Mouse (Mus musculus): ENCODE results near the gene Sec63. TPM values are rescaled to one million over a fixed set of nuclear protein-coding genes. Genes with fewer than 3 reads are reported as not detected.

Gene Sec63
- polyA plus RNA-seq, 1 experiment from 2014 or later, result 22.7 TPM

DNA sequence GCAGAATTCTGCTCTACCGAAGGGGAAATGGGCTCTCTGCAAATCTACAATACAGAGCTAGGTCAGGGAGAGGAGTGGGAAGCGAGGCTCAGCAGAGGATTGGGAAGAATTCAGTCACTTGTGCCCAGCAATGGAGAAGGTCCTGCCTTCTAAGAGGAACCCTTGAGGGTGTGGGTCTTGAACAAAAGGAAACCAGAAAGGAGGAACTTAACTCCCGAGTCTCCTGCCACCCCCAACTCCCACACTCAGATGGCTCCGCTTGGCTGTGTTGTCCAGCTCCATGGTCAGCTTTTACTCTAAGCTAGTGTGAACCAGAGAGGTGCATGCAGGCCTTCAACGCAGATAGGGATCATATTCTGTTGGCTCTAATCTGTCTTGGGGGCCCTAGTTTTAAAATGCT is 114.9 kb downstream of the Sec63 start:
- Histone ChIP-seq H3K27me3 (ENCODE audit: insufficient read depth, low read length) (no peaks in the 10 kb centered on the region), H3K4me2 (no peak overlapping the region), H3K4me1 (ENCODE audit: insufficient read depth) (no peaks in the 10 kb centered on the region), H3K27ac (ENCODE audit: low read depth) (no peak overlapping the region), H3K9ac (no peak overlapping the region), H3K36me3 (ENCODE audit: insufficient read depth) (no peaks in the 10 kb centered on the region), H3K4me3 (ENCODE audit: low read depth, low read length) (no peak overlapping the region), H3K9me3 (ENCODE audit: low read depth, low read length) (no peaks in the 10 kb centered on the region)
- ATAC-seq (ENCODE audit: insufficient read depth) (no peak), DNase-seq (no peak)
- whole genome bisulfite sequencing, result 75% methylated on average over 5 of the region's 5 CpGs
- TF ChIP-seq CTCF (IDR thresholded peaks at IDR 0.05; ENCODE audit: low read depth), result no peak

DNA sequence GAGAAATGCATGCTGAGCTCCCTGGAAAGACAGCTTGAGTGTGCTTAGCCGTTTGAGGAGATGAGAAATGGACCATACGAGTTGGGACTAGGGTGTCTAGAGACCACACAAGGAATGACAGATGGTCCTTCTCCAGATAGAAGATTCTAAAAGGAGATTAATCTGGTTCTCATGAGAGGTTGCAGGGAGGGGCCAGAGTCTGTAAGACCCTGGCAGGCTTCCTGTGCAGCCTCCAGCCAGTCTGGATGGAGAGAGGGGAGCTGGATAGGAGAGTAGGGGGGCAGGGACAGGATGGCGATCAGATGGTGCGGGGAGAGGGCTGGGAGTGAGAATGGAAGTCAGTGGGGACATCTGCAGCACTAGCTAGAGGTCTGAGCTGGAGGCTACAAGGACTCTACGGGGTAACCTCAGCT is 118.0 kb downstream of the Sec63 start:
- ATAC-seq (ENCODE audit: insufficient read depth) (peak; percentile 58; the same call in 1 of the 2 replicates), DNase-seq (peak; percentile 27)
- TF ChIP-seq CTCF (IDR thresholded peaks at IDR 0.05; ENCODE audit: low read depth), result no peak
- H3K4me3 ChIP-seq (ENCODE audit: low read depth, low read length), result no peak overlapping the region
- 43% methylated on average over 5 of the region's 5 CpGs for WGBS
- 0 out of 2 replicates have a peak overlapping the region, but pooled peaks have one; percentile 20 for H3K4me2 ChIP-seq
- H3K27me3 ChIP-seq (ENCODE audit: insufficient read depth, low read length), result no peaks in the 10 kb centered on the region
- H3K9ac ChIP-seq, result no peak overlapping the region
- H3K9me3 ChIP-seq (ENCODE audit: low read depth, low read length), result no peaks in the 10 kb centered on the region
- no peak overlapping the region for H3K27ac ChIP-seq (ENCODE audit: low read depth)
- H3K4me1 ChIP-seq (ENCODE audit: insufficient read depth), result no peaks in the 10 kb centered on the region
- H3K36me3 ChIP-seq (ENCODE audit: insufficient read depth), result no peaks in the 10 kb centered on the region

DNA sequence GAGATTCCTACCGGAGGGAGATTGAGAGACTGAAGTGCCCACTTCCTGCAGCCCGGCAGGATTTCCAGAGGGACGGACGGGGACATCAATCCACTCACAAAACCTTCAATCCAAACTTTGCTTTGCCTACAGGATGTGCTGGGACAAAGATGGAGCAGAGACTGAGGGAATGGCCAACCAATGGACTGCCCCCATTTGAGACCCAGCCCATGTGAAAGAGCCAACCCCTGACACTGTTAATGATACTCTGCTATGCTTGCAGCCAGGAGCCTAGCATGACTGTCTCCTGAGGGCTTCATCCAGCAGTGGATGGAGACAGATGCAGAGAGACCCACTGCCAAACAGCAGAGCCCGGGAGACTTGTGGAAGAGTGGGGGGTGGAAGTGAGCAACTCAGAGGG is 118.4 kb downstream of the Sec63 start:
- 46% methylated on average over 5 of the region's 5 CpGs for WGBS
- Histone ChIP-seq H3K4me2 (no peak overlapping the region), H3K9ac (no peak overlapping the region), H3K27me3 (ENCODE audit: insufficient read depth, low read length) (no peaks in the 10 kb centered on the region), H3K4me1 (ENCODE audit: insufficient read depth) (no peaks in the 10 kb centered on the region), H3K9me3 (ENCODE audit: low read depth, low read length) (no peaks in the 10 kb centered on the region), H3K4me3 (ENCODE audit: low read depth, low read length) (no peak overlapping the region), H3K36me3 (ENCODE audit: insufficient read depth) (no peaks in the 10 kb centered on the region), H3K27ac (ENCODE audit: low read depth) (no peak overlapping the region)
- ATAC-seq (ENCODE audit: insufficient read depth) (no peak), DNase-seq (no peak)
- no peak for TF ChIP-seq CTCF (IDR thresholded peaks at IDR 0.05; ENCODE audit: low read depth)

Other genes with a start within 250 kb of the Sec63 start
- not detected in 2 replicates for gene Nr2e1, start 177.9 kb upstream of the Sec63 start, polyA plus RNA-seq (2014; fragmentation: Nextera tagmentation; extraction: Ambion mirVana)
- gene Ostm1, start 177.7 kb upstream of the Sec63 start, polyA plus RNA-seq (2014; fragmentation: Nextera tagmentation; extraction: Ambion mirVana), result 10.7 and 11.9 TPM in 2 replicates
- 0.30 and 0.35 TPM in 2 replicates for gene Scml4, start 98.9 kb downstream of the Sec63 start, polyA plus RNA-seq (2014; fragmentation: Nextera tagmentation; extraction: Ambion mirVana)

Data from lung, embryonic 14.5 days (tissue).